Mouse (Mus musculus): ENCODE results near the gene Dph5. TPM values are rescaled to one million over a fixed set of nuclear protein-coding genes. Genes with fewer than 3 reads are reported as not detected.

The Dph5 gene
- polyA plus RNA-seq, 1 experiment: 8.8 TPM

DNA sequence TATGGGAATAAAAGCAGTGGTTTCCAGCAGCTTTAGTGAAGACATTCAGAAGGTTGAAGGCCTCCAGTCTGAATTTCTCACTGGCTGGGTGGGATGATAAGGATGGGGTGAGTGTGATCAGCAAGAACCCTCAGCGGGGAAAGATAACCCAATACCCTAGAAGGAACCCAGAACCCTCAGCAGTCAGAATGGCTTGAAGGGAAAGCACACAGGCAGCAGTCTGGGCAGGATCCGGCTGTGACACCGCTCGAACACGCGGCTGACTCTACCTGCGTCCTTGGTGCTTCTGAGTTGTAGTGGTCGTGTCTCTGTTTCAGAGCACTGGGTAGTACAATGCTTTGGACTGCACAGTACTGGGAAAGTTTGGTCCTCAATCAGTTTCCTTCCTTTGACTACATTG lies 58.6 kb downstream of the Dph5 start:
- TF ChIP-seq TCF12 (IDR thresholded peaks at IDR 0.05; ENCODE audit: insufficient read depth, poor library complexity, severe bottlenecking): no peak
- no peak for TF ChIP-seq SRF (IDR thresholded peaks at IDR 0.05; ENCODE audit: control insufficient read depth, insufficient read length, low read depth)
- no peak for TF ChIP-seq CEBPB (IDR thresholded peaks at IDR 0.05; ENCODE audit: insufficient read depth, poor library complexity, severe bottlenecking)
- TF ChIP-seq MYOD1 (IDR thresholded peaks at IDR 0.05; ENCODE audit: control insufficient read depth in 1 of 3, insufficient read length in 2 of 3, low read depth in 2 of 3): no peak
- TF ChIP-seq USF1 (IDR thresholded peaks at IDR 0.05; ENCODE audit: low read depth): no peak
- TF ChIP-seq TCF3 (IDR thresholded peaks at IDR 0.05; ENCODE audit: insufficient read length, low read depth): no peak
- no peak for TF ChIP-seq MAX (IDR thresholded peaks at IDR 0.05; ENCODE audit: low read depth)
- no peak for TF ChIP-seq REST (IDR thresholded peaks at IDR 0.05; ENCODE audit: insufficient read depth, insufficient read length)
- no peak for TF ChIP-seq E2F4 (IDR thresholded peaks at IDR 0.05; ENCODE audit: insufficient read depth)
- no peak for TF ChIP-seq POLR2AphosphoS2 (IDR thresholded peaks at IDR 0.05; ENCODE audit: insufficient read length, low read depth)
- peaks cover 21% of the 10 kb centered on the region for H3K36me3 ChIP-seq (ENCODE audit: control insufficient read depth, insufficient read depth)
- no peak overlapping the region for H3K4me2 ChIP-seq (ENCODE audit: low read depth)
- H3K4me3 ChIP-seq: no peak overlapping the region
- no peaks in the 10 kb centered on the region for H3K79me2 ChIP-seq (ENCODE audit: control insufficient read depth, insufficient read depth)
- H3ac ChIP-seq (ENCODE audit: control insufficient read depth, insufficient read length): no peak overlapping the region
- H3K27me3 ChIP-seq (ENCODE audit: control insufficient read depth, insufficient read depth, insufficient read length): no peaks in the 10 kb centered on the region

GRCm38 (mm10) chr3:115949220-115949920 lies 61.7 kb downstream of the Dph5 start:
- Histone ChIP-seq H3K4me3 (no peak overlapping the region), H3ac (ENCODE audit: control insufficient read depth, insufficient read length) (no peak overlapping the region), H3K36me3 (ENCODE audit: control insufficient read depth, insufficient read depth) (peaks cover 24% of the 10 kb centered on the region), H3K79me2 (ENCODE audit: control insufficient read depth, insufficient read depth) (no peaks in the 10 kb centered on the region), H3K27me3 (ENCODE audit: control insufficient read depth, insufficient read depth, insufficient read length) (no peaks in the 10 kb centered on the region), H3K4me2 (ENCODE audit: low read depth) (no peak overlapping the region)
- no peak for TF ChIP-seq MYOG (IDR thresholded peaks at IDR 0.05; ENCODE audit: control insufficient read depth in 1 of 3, insufficient read depth in 1 of 3, insufficient read length in 2 of 3, low read depth in 2 of 3)
- no peak for TF ChIP-seq USF1 (IDR thresholded peaks at IDR 0.05; ENCODE audit: low read depth)
- TF ChIP-seq CEBPB (IDR thresholded peaks at IDR 0.05; ENCODE audit: insufficient read depth, poor library complexity, severe bottlenecking): no peak
- no peak for TF ChIP-seq REST (IDR thresholded peaks at IDR 0.05; ENCODE audit: insufficient read depth, insufficient read length)
- TF ChIP-seq POLR2A (IDR thresholded peaks at IDR 0.05; ENCODE audit: insufficient read length, low read depth): no peak
- no peak for TF ChIP-seq POLR2AphosphoS2 (IDR thresholded peaks at IDR 0.05; ENCODE audit: insufficient read length, low read depth)
- no peak for TF ChIP-seq TCF12 (IDR thresholded peaks at IDR 0.05; ENCODE audit: insufficient read depth, poor library complexity, severe bottlenecking)
- no peak for TF ChIP-seq MYOD1 (IDR thresholded peaks at IDR 0.05; ENCODE audit: control insufficient read depth in 1 of 3, insufficient read length in 2 of 3, low read depth in 2 of 3)

DNA sequence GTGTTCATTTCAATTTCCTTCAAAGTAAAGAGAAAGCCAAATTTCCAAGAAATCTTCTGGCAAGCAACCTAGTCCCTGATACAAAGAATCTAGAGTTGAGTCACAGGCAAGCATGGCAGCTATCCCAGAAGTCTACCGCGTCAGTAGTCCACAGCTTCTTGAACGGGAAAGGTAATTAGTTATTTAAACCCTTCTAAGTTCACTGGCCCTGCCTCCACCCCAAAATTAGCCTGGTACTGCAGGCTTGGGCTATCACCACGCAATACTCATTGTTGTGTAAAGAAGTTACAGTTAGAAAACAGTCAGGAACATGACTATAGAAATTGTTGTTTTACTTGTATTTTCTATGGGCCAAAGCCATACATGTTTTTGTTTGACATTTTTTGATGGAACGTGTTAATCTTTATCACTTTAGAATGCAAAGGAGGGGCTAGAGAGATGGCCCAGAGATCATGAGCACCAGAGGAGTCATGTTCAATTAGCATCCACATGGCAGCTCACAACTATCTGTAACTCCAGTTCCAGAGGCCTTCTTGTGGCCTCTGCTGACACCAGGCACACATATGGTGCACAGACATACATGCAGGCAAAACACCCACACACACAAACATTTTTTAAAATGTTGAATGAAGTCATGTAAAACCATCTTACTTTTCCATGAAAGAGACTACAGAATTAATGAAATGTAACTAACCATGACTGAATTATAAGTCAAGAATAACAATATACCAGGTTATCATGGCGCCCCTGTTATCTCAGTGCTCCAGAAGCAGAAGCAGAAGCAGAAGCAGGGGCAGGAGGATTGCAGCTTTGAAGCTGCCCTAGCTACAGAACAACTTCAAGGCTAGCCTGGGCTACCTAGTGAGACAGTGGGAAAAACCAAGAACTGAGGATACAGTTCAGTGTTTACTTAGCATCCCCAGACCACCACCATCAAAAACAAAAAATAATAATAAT lies 62.6 kb downstream of the Dph5 start:
- H3K4me3 ChIP-seq: no peak overlapping the region
- H3K36me3 ChIP-seq (ENCODE audit: control insufficient read depth, insufficient read depth): peaks cover 24% of the 10 kb centered on the region
- TF ChIP-seq E2F4 (IDR thresholded peaks at IDR 0.05; ENCODE audit: insufficient read depth) (no peak), TCF12 (IDR thresholded peaks at IDR 0.05; ENCODE audit: insufficient read depth, poor library complexity, severe bottlenecking) (no peak), SRF (IDR thresholded peaks at IDR 0.05; ENCODE audit: control insufficient read depth, insufficient read length, low read depth) (no peak)
- H3K4me2 ChIP-seq (ENCODE audit: low read depth): no peak overlapping the region
- H3ac ChIP-seq (ENCODE audit: control insufficient read depth, insufficient read length): no peak overlapping the region
- no peaks in the 10 kb centered on the region for H3K79me2 ChIP-seq (ENCODE audit: control insufficient read depth, insufficient read depth)
- no peaks in the 10 kb centered on the region for H3K27me3 ChIP-seq (ENCODE audit: control insufficient read depth, insufficient read depth, insufficient read length)

- Histone ChIP-seq H3K36me3 (ENCODE audit: control insufficient read depth, insufficient read depth) (peaks cover 24% of the 10 kb centered on the region), H3K27me3 (ENCODE audit: control insufficient read depth, insufficient read depth, insufficient read length) (no peaks in the 10 kb centered on the region), H3ac (ENCODE audit: control insufficient read depth, insufficient read length) (no peak overlapping the region), H3K4me3 (no peak overlapping the region), H3K4me2 (ENCODE audit: low read depth) (no peak overlapping the region), H3K79me2 (ENCODE audit: control insufficient read depth, insufficient read depth) (no peaks in the 10 kb centered on the region)
- TF ChIP-seq SRF (IDR thresholded peaks at IDR 0.05; ENCODE audit: control insufficient read depth, insufficient read length, low read depth): no peak
- TF ChIP-seq TCF3 (IDR thresholded peaks at IDR 0.05; ENCODE audit: insufficient read length, low read depth): no peak
- no peak for TF ChIP-seq MAX (IDR thresholded peaks at IDR 0.05; ENCODE audit: low read depth)
- no peak for TF ChIP-seq REST (IDR thresholded peaks at IDR 0.05; ENCODE audit: insufficient read depth, insufficient read length)
- no peak for TF ChIP-seq MYOD1 (IDR thresholded peaks at IDR 0.05; ENCODE audit: control insufficient read depth in 1 of 3, insufficient read length in 2 of 3, low read depth in 2 of 3)
- no peak for TF ChIP-seq TCF12 (IDR thresholded peaks at IDR 0.05; ENCODE audit: insufficient read depth, poor library complexity, severe bottlenecking)
- no peak for TF ChIP-seq POLR2A (IDR thresholded peaks at IDR 0.05; ENCODE audit: insufficient read length, low read depth)
- TF ChIP-seq POLR2AphosphoS2 (IDR thresholded peaks at IDR 0.05; ENCODE audit: insufficient read length, low read depth): no peak
- no peak for TF ChIP-seq CEBPB (IDR thresholded peaks at IDR 0.05; ENCODE audit: insufficient read depth, poor library complexity, severe bottlenecking)
- no peak for TF ChIP-seq MYOG (IDR thresholded peaks at IDR 0.05; ENCODE audit: control insufficient read depth in 1 of 3, insufficient read depth in 1 of 3, insufficient read length in 2 of 3, low read depth in 2 of 3)
- no peak for TF ChIP-seq USF1 (IDR thresholded peaks at IDR 0.05; ENCODE audit: low read depth)
Observed at GRCm38 (mm10) chr3:115951221-115951620, 63.6 kb downstream of the Dph5 start.
